Mouse (Mus musculus): ENCODE data around the gene Fam181a. TPM values are rescaled to one million over a fixed set of nuclear protein-coding genes. Genes with fewer than 3 reads are reported as not detected.

The Fam181a gene
- polyA plus RNA-seq, 1 experiment from 2014 or later, result not detected

Other genes with a start within 250 kb of the Fam181a start
- 0.32 and 0.60 TPM in 2 replicates for gene Prima1, start 68.8 kb upstream of the Fam181a start, polyA plus RNA-seq (2016; fragmentation: Nextera tagmentation; extraction: Ambion mirVana)
- 152 and 312 TPM in 2 replicates for gene Asb2, start 45.0 kb downstream of the Fam181a start, polyA plus RNA-seq (2016; fragmentation: Nextera tagmentation; extraction: Ambion mirVana)
- 22.5 and 26.0 TPM in 2 replicates for gene Otub2, start 77.7 kb downstream of the Fam181a start, polyA plus RNA-seq (2016; fragmentation: Nextera tagmentation; extraction: Ambion mirVana)
- 0.53 and 0.62 TPM in 2 replicates for gene 9330161L09Rik, start 96.8 kb downstream of the Fam181a start, polyA plus RNA-seq (2016; fragmentation: Nextera tagmentation; extraction: Ambion mirVana)
- gene Ddx24, start 114.9 kb downstream of the Fam181a start, polyA plus RNA-seq (2016; fragmentation: Nextera tagmentation; extraction: Ambion mirVana), result 68.4 and 77.5 TPM in 2 replicates
- gene Ifi27, start 123.2 kb downstream of the Fam181a start, polyA plus RNA-seq (2016; fragmentation: Nextera tagmentation; extraction: Ambion mirVana), result 2.4 and 6.6 TPM in 2 replicates
- gene Ifi27l2a, start 132.7 kb downstream of the Fam181a start, polyA plus RNA-seq (2016; fragmentation: Nextera tagmentation; extraction: Ambion mirVana), result 0.71 and 0.98 TPM in 2 replicates
- 0.17 and 0.20 TPM in 2 replicates for gene Ifi27l2b, start 146.2 kb downstream of the Fam181a start, polyA plus RNA-seq (2016; fragmentation: Nextera tagmentation; extraction: Ambion mirVana)
- 0.17 and 1.6 TPM in 2 replicates for gene Ppp4r4, start 221.3 kb downstream of the Fam181a start, polyA plus RNA-seq (2016; fragmentation: Nextera tagmentation; extraction: Ambion mirVana)

All from heart, embryonic 10.5 days (tissue).